Mouse (Mus musculus) activated CD4-positive, CD25-positive, alpha-beta regulatory T cell, adult 9 weeks (primary cell): Measurements from ENCODE around the gene Ddt. TPM values are rescaled to one million over a fixed set of nuclear protein-coding genes. Genes with fewer than 3 reads are reported as not detected.

Source experiments
- polyA plus RNA-seq: library from polyadenylated mRNA; unstranded; fragments of 100-300 nt; shearing (Covaris generic); gene quantifications from one replicate; pipeline ENCODE4 v1.2.1, GENCODE M21; 2017

Gene Ddt
- 79.9 TPM for polyA plus RNA-seq

DNA sequence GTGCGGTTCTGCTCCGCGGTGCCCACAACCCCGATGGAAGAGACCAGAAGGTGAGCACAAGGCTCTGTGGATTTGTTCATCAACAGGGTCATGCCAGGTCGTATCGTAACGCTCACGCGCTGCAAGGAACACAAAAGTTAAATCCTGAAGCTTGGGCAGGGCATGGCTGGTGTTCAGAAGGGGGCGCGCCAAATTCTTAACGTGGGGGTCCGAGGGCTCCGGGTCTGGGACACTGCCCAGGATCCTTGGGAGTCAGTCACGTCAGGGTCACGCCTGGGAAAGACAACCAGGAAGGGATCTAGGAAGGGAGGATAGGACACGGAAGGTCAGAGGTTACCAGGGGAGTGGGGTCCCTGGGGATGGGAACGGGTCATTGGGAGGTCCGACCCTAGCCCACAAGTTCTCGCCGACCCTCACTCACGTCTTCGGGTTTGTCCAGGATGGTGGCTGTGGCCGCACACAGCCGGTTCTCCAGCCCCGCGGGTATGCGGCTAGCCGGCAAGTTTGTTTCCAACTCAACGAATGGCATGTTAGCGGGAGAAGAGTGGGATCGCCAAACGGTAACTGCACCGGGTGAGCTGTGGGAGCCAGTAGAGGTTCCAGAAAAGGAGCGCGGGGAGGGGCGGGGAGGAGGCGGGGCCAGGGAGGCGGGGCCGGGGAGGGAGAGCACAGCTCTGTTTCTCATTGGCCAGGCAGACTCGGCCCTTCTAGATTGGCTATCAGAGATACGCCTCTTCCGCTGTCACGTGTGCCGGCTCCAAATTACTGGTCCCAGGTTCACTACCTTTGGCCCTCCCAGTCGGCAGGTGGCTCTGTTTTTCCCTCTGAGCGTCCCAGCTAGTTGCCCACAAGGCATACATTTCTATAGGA lies at the start of gene Ddt:
Gene Ddt (minus strand): TSS at position 620 of the 870 bp plus-strand sequence.

GRCm38 (mm10) chr10:75822443-75822842 lies 49.2 kb upstream of the Ddt start, which contains the start of gene Gstt4:
TSS of gene Gstt4 (minus strand) at chr10:75822543.

DNA sequence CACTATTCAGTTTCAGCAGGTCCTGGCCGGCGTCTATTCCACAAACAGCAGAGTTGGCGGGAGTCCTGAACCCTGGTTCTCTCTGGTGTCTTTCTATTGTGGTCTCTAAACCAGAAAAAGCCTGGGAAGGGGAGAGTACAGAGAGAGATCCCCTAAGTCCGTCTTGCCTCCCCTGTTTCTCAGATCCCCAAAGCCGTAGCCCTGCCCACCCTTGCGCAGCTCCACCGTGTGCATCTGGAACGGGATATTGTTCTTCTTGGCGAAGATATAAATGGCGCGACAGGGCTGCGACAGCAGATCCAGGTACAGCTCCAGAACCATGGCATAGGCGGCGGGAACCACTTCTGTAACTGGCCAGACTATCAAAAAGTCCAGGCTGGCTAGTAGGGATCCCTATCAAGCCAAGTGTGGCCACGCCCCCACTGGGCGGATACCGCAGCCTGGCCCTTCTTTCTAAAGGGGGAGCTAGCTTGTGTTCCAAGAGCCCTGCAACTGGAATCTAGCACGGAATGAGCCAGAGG lies 25.0 kb upstream of the Ddt start, which contains the start of gene Gstt1:
Gene Gstt1 (minus strand): TSS at position 409 of the 521 bp plus-strand sequence.

DNA sequence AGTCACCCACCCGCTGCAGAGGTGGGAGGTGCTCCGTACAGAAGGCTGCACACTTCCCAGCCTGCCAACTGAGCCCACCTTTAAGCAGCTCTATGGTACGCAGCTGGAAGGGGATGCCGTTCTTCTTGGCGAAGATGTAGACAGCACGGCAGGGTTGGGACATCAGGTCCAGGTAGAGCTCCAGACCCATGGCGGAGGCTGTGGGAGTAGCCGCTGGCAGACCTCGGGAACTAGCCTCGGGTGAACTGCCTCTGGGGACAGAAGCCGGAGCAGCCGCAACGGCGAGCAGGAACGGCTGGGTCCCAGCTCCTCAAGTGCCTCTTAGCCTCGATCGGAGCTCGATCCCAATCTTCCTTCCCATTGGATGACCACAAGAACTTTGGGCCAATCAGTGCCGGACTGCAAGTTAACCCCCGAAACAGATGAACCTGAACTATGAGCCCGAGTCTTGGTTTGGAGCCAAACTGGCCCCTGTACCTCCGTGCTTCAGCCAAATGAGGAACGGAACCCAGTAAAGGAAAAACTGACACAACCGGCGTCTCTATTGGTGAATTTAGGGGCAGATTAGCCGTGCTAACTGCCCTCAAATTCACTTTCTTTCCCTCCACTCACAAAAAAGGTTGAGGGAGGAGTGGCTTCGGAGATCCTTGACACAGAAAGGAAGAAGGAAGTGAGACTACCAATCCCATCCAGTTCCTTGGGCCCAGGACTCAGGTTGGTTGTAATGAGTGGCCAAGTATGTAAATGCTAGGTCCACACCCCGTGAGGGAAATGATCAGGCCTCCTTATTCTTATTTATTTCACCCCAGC lies 7.8 kb upstream of the Ddt start, which contains the start of the genes Gm20441 and Gstt3:
Gene Gm20441 (minus strand): TSS at position 186 of the 810 bp plus-strand sequence.
Gene Gstt3 (minus strand): TSS at position 646 of the 810 bp plus-strand sequence.

DNA sequence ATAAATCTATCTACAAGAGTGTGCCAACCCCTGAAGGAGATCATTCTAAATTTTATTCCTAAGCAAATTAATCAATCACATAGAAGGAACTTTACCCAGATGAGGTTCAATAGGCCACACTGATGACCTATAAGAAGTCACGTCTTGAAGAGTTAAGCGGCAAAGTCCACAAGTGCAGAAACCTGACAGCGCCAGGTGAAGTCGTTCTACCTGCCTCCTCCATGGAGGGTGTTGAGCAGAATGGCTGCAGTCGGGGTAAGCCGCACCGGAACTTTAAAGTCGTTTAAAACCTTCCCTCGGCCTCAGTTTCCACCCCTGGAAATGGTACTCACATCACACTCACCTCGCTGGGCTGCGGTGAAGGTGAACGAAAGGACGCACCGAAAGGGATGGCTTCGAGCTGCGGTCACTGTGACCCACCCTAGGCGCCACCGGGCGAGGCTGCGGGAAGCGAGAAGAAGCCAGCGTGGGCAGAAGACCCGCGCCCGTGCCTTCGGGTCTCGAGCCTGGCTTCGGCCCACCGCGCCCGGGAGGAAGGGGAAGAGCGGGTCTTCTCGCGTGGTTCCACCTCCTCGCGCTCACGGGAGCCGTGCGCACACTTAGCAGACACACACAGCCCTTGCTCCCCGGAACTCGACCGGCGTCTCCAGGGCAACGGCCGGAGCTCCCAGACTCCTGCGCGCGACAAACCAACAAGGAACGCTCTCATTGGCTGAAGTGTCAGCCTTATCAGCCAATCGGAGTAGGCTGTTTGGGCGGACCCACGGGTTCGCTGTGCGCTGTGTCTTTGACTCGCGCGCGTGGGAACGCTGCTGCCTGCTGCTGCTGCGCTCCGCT lies 9.3 kb downstream of the Ddt start, which contains the start of gene Cabin1:
Gene Cabin1 (minus strand): TSS at position 660 of the 837 bp plus-strand sequence.

Other genes with a start within 250 kb of the Ddt start
- gene Lrrc75b, start 213.1 kb downstream of the Ddt start, polyA plus RNA-seq = 0.18 TPM
- 3.6 TPM for gene Ggt1, start 211.8 kb downstream of the Ddt start, polyA plus RNA-seq
- gene Ggt5, start 184.1 kb downstream of the Ddt start, polyA plus RNA-seq = 0.59 TPM
- gene Susd2, start 129.4 kb downstream of the Ddt start, polyA plus RNA-seq = 22.4 TPM
- gene Cabin1, start 9.1 kb downstream of the Ddt start, polyA plus RNA-seq = 59.1 TPM
- gene Gm20441, start 7.5 kb upstream of the Ddt start, polyA plus RNA-seq = not detected
- 10.1 TPM for gene Gstt3, start 8.0 kb upstream of the Ddt start, polyA plus RNA-seq
- 0.42 TPM for gene Gstt1, start 25.2 kb upstream of the Ddt start, polyA plus RNA-seq
- gene Gstt4, start 49.1 kb upstream of the Ddt start, polyA plus RNA-seq = not detected
- gene Gstt2, start 64.0 kb upstream of the Ddt start, polyA plus RNA-seq = 58.6 TPM
- 682 TPM for gene Mif, start 86.8 kb upstream of the Ddt start, polyA plus RNA-seq
- 3.1 TPM for gene Derl3, start 120.0 kb upstream of the Ddt start, polyA plus RNA-seq
- gene Smarcb1, start 148.2 kb upstream of the Ddt start, polyA plus RNA-seq = 120 TPM
- gene Chchd10, start 159.7 kb upstream of the Ddt start, polyA plus RNA-seq = 55.3 TPM
- 8.0 TPM for gene Mmp11, start 163.1 kb upstream of the Ddt start, polyA plus RNA-seq
- gene Gm867, start 167.3 kb upstream of the Ddt start, polyA plus RNA-seq = not detected
- 0.92 TPM for gene Vpreb3, start 169.6 kb upstream of the Ddt start, polyA plus RNA-seq
- 1.7 TPM for gene Gm5134, start 181.1 kb upstream of the Ddt start, polyA plus RNA-seq